Mouse (Mus musculus) hindbrain, postnatal 0 days (tissue): ENCODE measurements around the gene Grid2. TPM values are rescaled to one million over a fixed set of nuclear protein-coding genes. Genes with fewer than 3 reads are reported as not detected.

ENCODE experiments used
- ATAC-seq: fragments of 200-750 bp; cut with Nextera tagmentation; 2 replicates; pipeline ENCODE4 v1.8.0; 2017; ENCODE audit warnings: mild to moderate bottlenecking, moderate TSS enrichment, moderate library complexity
- DNase-seq: peaks from one replicate; pipeline ENCODE4 v3.0.0-alpha.2; 2015; ENCODE audit warnings: low spot score
- H3K27ac ChIP-seq: fragments of 300-500 bp; sonication (generic); 2 replicates; pipeline ENCODE4 v1.5.1; 2014; ENCODE audit warnings: mild to moderate bottlenecking
- H3K27me3 ChIP-seq: fragments of 300-500 bp; sonication (generic); 2 replicates; pipeline ENCODE4 v1.6.1; 2014; ENCODE audit warnings: low read length, mixed read lengths; ENCODE audit not compliant: insufficient read depth
- H3K36me3 ChIP-seq: fragments of 300-500 bp; sonication (generic); 2 replicates; pipeline ENCODE4 v1.6.1; 2014; ENCODE audit warnings: low read length, mixed read lengths; ENCODE audit not compliant: insufficient read depth
- H3K4me1 ChIP-seq: fragments of 300-500 bp; sonication (generic); 2 replicates; pipeline ENCODE4 v1.6.1; 2014; ENCODE audit warnings: antibody characterized with exemption, low read length, mixed read lengths; ENCODE audit not compliant: insufficient read depth
- H3K4me2 ChIP-seq: fragments of 300-500 bp; sonication (generic); 2 replicates; pipeline ENCODE4 v1.6.1; 2014; ENCODE audit warnings: low read depth, mild to moderate bottlenecking, low read length, moderate library complexity, mixed read lengths
- H3K4me3 ChIP-seq: fragments of 300-500 bp; sonication (generic); 2 replicates; pipeline ENCODE4 v1.5.1; 2014; ENCODE audit warnings: low read length
- H3K9ac ChIP-seq: fragments of 300-500 bp; sonication (generic); replicated peaks from 2 replicates; pipeline ENCODE4 v1.6.1; 2014; ENCODE audit warnings: mild to moderate bottlenecking, low read length, moderate library complexity, mixed read lengths
- H3K9me3 ChIP-seq: fragments of 300-500 bp; sonication (generic); 2 replicates; pipeline ENCODE4 v1.6.1; 2016; ENCODE audit warnings: low read length, mixed read lengths
- CTCF ChIP-seq: IDR thresholded peaks from 2 replicates; pipeline ENCODE4 v1.5.1; 2016; ENCODE audit warnings: antibody characterized with exemption, control low read depth, low read depth
- WGBS: fragments of 180-500 bp; shearing (Covaris S2); extraction: QIAGEN DNeasy Blood & Tissue Kit; methylation state at CpG from one replicate; pipeline ENCODE4 v1.1.7; 2014; 5-methylcytosine and 5-hydroxymethylcytosine counted together
- polyA plus RNA-seq: library from polyadenylated mRNA; unstranded; fragments of >200 nt; fragmentation: Nextera tagmentation; extraction: Ambion mirVana; gene quantifications from 2 replicates; pipeline ENCODE4 v1.2.1, GENCODE M21; 2015
- total RNA-seq: library from RNA; depleted of rRNA; stranded (reverse); fragments of >200 nt; gene quantifications from 2 replicates; pipeline ENCODE4 v1.2.3, GENCODE M21; 2014

Gene Grid2
- total and polyA plus RNA-seq, 2 experiments from 2014 or later: 19.5 to 51.0 TPM

- no peak overlapping the region for H3K4me3 ChIP-seq
- no peak overlapping the region for H3K9ac ChIP-seq
- TF ChIP-seq CTCF: no peak
- ATAC-seq (no peak), DNase-seq (no peak)
- WGBS: 79% methylated on average over 4 of the region's 4 CpGs
- no peaks in the 10 kb centered on the region for H3K9me3 ChIP-seq
- no peaks in the 10 kb centered on the region for H3K27me3 ChIP-seq
- H3K4me2 ChIP-seq: no peak overlapping the region
- H3K4me1 ChIP-seq: no peaks in the 10 kb centered on the region
- no peak overlapping the region for H3K27ac ChIP-seq
- no peaks in the 10 kb centered on the region for H3K36me3 ChIP-seq
Observed at GRCm38 (mm10) chr6:63590681-63591080, 335.0 kb downstream of the Grid2 start.

- Histone ChIP-seq H3K36me3 (no peaks in the 10 kb centered on the region), H3K9me3 (no peaks in the 10 kb centered on the region), H3K4me3 (no peak overlapping the region), H3K27ac (no peak overlapping the region), H3K4me2 (no peak overlapping the region), H3K4me1 (no peaks in the 10 kb centered on the region), H3K27me3 (no peaks in the 10 kb centered on the region), H3K9ac (no peak overlapping the region)
- ATAC-seq (no peak), DNase-seq (no peak)
- TF ChIP-seq CTCF: no peak
- WGBS: 47% methylated on average over 2 of the region's 2 CpGs
Observed at GRCm38 (mm10) chr6:63609570-63609969, 353.9 kb downstream of the Grid2 start.

- Histone ChIP-seq H3K9ac (no peak overlapping the region), H3K36me3 (no peaks in the 10 kb centered on the region), H3K4me1 (no peaks in the 10 kb centered on the region), H3K9me3 (no peaks in the 10 kb centered on the region), H3K4me2 (no peak overlapping the region), H3K27ac (no peak overlapping the region), H3K4me3 (no peak overlapping the region), H3K27me3 (no peaks in the 10 kb centered on the region)
- ATAC-seq (no peak), DNase-seq (no peak)
- no peak for TF ChIP-seq CTCF
- WGBS: 96% methylated on average over 3 of the region's 3 CpGs
Observed at GRCm38 (mm10) chr6:63635970-63636369, 380.3 kb downstream of the Grid2 start.

GRCm38 (mm10) chr6:63659423-63659822, 403.7 kb downstream of the Grid2 start:
- peak; percentile 49 for DNase-seq
- Histone ChIP-seq H3K27ac (no peak overlapping the region), H3K27me3 (no peaks in the 10 kb centered on the region), H3K9ac (no peak overlapping the region), H3K36me3 (no peaks in the 10 kb centered on the region), H3K4me1 (no peaks in the 10 kb centered on the region), H3K4me2 (no peak overlapping the region), H3K9me3 (no peaks in the 10 kb centered on the region), H3K4me3 (no peak overlapping the region)
- peak; percentile 69 for ATAC-seq
- no peak for TF ChIP-seq CTCF
- 29% methylated on average over 3 of the region's 3 CpGs for WGBS

- no peak for DNase-seq
- Histone ChIP-seq H3K4me3 (no peak overlapping the region), H3K4me1 (no peaks in the 10 kb centered on the region), H3K27me3 (no peaks in the 10 kb centered on the region), H3K9ac (no peak overlapping the region), H3K36me3 (no peaks in the 10 kb centered on the region), H3K27ac (no peak overlapping the region), H3K9me3 (no peaks in the 10 kb centered on the region), H3K4me2 (no peak overlapping the region)
- TF ChIP-seq CTCF: no peak
- ATAC-seq: no peak
- 68% methylated on average over 3 of the region's 3 CpGs for WGBS
Observed at GRCm38 (mm10) chr6:63685689-63686088, 430.0 kb downstream of the Grid2 start.

GRCm38 (mm10) chr6:63701684-63702083, 446.0 kb downstream of the Grid2 start:
- Histone ChIP-seq H3K4me3 (no peak overlapping the region), H3K27ac (no peak overlapping the region), H3K9ac (no peak overlapping the region), H3K36me3 (no peaks in the 10 kb centered on the region), H3K4me1 (no peaks in the 10 kb centered on the region), H3K4me2 (no peak overlapping the region), H3K27me3 (no peaks in the 10 kb centered on the region), H3K9me3 (no peaks in the 10 kb centered on the region)
- ATAC-seq: no peak
- no peak for DNase-seq
- WGBS: 64% methylated on average over 1 of the region's 1 CpGs
- no peak for TF ChIP-seq CTCF

GRCm38 (mm10) chr6:63733740-63734139, 478.1 kb downstream of the Grid2 start:
- no peaks in the 10 kb centered on the region for H3K4me1 ChIP-seq
- 16% methylated on average over 2 of the region's 2 CpGs for WGBS
- TF ChIP-seq CTCF: no peak
- no peaks in the 10 kb centered on the region for H3K27me3 ChIP-seq
- ATAC-seq (peak; percentile 90), DNase-seq (peak; percentile 51)
- no peak overlapping the region for H3K9ac ChIP-seq
- H3K27ac ChIP-seq: no peak overlapping the region
- H3K4me3 ChIP-seq: no peak overlapping the region
- no peaks in the 10 kb centered on the region for H3K9me3 ChIP-seq
- no peaks in the 10 kb centered on the region for H3K36me3 ChIP-seq
- H3K4me2 ChIP-seq: no peak overlapping the region

GRCm38 (mm10) chr6:63762535-63762934, 506.9 kb downstream of the Grid2 start:
- Histone ChIP-seq H3K4me1 (no peaks in the 10 kb centered on the region), H3K9me3 (no peaks in the 10 kb centered on the region; the same call in 1 of the 2 replicates), H3K27me3 (no peaks in the 10 kb centered on the region), H3K36me3 (no peaks in the 10 kb centered on the region), H3K9ac (no peak overlapping the region), H3K4me2 (no peak overlapping the region), H3K27ac (no peak overlapping the region), H3K4me3 (no peak overlapping the region)
- no peak for TF ChIP-seq CTCF
- WGBS: 79% methylated on average over 2 of the region's 2 CpGs
- no peak for DNase-seq
- no peak for ATAC-seq
